Mouse (Mus musculus) liver, embryonic 14.5 days (tissue): ENCODE measurements at regions not wholly inside any gene's neighbourhood (a gene's known extent, or its start where the extent isn't known, plus 50 kb on each side); places are given as distances from the start of the nearest gene placed in this dataset.

Experiments
- CTCF ChIP-seq: IDR thresholded peaks from 2 replicates; pipeline ENCODE4 v1.5.1; 2016; ENCODE audit warnings: antibody characterized with exemption, low read depth, control low read depth
- EP300 ChIP-seq: IDR thresholded peaks from 2 replicates; pipeline ENCODE4 v1.6.1; 2016; ENCODE audit warnings: antibody characterized with exemption, low read depth

GRCm38 (mm10) chr1:190444366-190444765 is 273.9 kb upstream of the Prox1 start:
- TF ChIP-seq CTCF, result no peak
- no peak for TF ChIP-seq EP300
